Mouse (Mus musculus) urinary bladder, postnatal 36 days (tissue): ENCODE data around the gene Lrrtm1.

Experiments used
- DNase-seq, 2 experiments: peaks; one replicate each; pipeline ENCODE4 v3.0.0; 2022; ENCODE audit warnings: low spot score in 2 of 2, mixed read lengths in 1 of 2

Lrrtm1 gene

DNA sequence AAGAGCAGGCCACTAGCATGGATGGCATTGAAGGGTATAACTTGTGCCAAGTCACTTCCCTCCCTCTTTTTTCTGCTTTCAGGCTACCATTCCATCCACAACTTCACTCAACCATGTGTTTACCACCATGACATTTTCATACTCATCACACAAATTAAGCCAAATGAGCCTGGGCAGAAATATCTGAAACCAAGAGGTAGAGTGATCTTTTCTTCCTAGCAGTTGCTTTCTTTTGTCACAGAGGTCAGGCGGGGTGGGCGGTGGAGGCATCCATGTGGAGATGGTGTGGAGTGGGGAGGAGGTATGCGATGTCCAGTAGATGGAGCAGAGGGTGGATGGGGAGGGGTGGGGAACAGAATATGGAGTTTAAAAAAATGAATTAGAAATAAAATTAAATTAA lies 64.3 kb downstream of the Lrrtm1 start:
- DNase-seq = no peak
